28 mouse cellular contexts compared by ENCODE assay signal in genomic region chr8:26349231-26349630, GRCm38 (mm10).
DNase-seq lines count a peak whose midpoint lies in the region; ATAC-seq and TF ChIP-seq lines count a peak whose summit lies in the region.
"Had no signal": no experiment of that assay in that cellular context is flagged by ENCODE, and none has a peak within 500 bp of the region (broad histone marks: within the 10 kb centered on the region; RNA-seq: fewer than 3 reads in every experiment).

No protein-coding gene starts in this region.

- no peaks in the 10 kb centered on the region for H3K36me3 ChIP-seq in kidney, embryonic 14.5 days (ENCODE audit: control insufficient read depth, insufficient read depth, low read length)
- H3K36me3 ChIP-seq: embryonic facial prominence, embryonic 13.5 days; forebrain, embryonic 10.5 days; forebrain, embryonic 15.5 days; hindbrain, embryonic 10.5 days; hindbrain, embryonic 15.5 days; limb, embryonic 10.5 days; limb, embryonic 15.5 days; liver, embryonic 15.5 days; midbrain, embryonic 15.5 days had no signal

- H3K4me1 ChIP-seq in kidney, embryonic 14.5 days (ENCODE audit: control insufficient read depth, insufficient read depth, low read length), result peaks cover 20% of the 10 kb centered on the region
- H3K4me1 ChIP-seq: liver, embryonic 15.5 days had no signal

- H3K27ac ChIP-seq in kidney, embryonic 14.5 days (ENCODE audit: low read depth, low read length), result no peak overlapping the region
- H3K27ac ChIP-seq: embryonic facial prominence, embryonic 13.5 days; forebrain, embryonic 10.5 days; forebrain, embryonic 15.5 days; hindbrain, embryonic 10.5 days; hindbrain, embryonic 15.5 days; limb, embryonic 10.5 days; limb, embryonic 15.5 days; liver, embryonic 15.5 days; midbrain, embryonic 15.5 days had no signal

- TF ChIP-seq POLR2A in brain, embryonic 14.5 days (IDR thresholded peaks at IDR 0.05; ENCODE audit: borderline replicate concordance, extremely low read depth, insufficient read depth, insufficient read length, poor library complexity, severe bottlenecking), result no peak

- TF ChIP-seq CTCF in brain, embryonic 14.5 days (IDR thresholded peaks at IDR 0.05; ENCODE audit: borderline replicate concordance, extremely low read depth, insufficient read depth, insufficient read length), result no peak

- no peak overlapping the region for H3K4me3 ChIP-seq in kidney, embryonic 14.5 days (ENCODE audit: low read length)
- H3K4me3 ChIP-seq: embryonic facial prominence, embryonic 13.5 days; forebrain, embryonic 10.5 days; forebrain, embryonic 15.5 days; gastrocnemius, adult 2 months; hindbrain, embryonic 10.5 days; hindbrain, embryonic 15.5 days; limb, embryonic 10.5 days; limb, embryonic 15.5 days; liver, embryonic 15.5 days; midbrain, embryonic 15.5 days had no signal

- no peaks in the 10 kb centered on the region for H3K9me3 ChIP-seq in kidney, embryonic 14.5 days (ENCODE audit: control insufficient read depth, low read length)
- H3K9me3 ChIP-seq: embryonic facial prominence, embryonic 13.5 days; forebrain, embryonic 10.5 days; forebrain, embryonic 15.5 days; hindbrain, embryonic 10.5 days; hindbrain, embryonic 15.5 days; limb, embryonic 10.5 days; limb, embryonic 15.5 days; liver, embryonic 15.5 days; midbrain, embryonic 15.5 days had no signal

- no peaks in the 10 kb centered on the region for H3K27me3 ChIP-seq in kidney, embryonic 14.5 days (ENCODE audit: control insufficient read depth, insufficient read depth, low read length)
- H3K27me3 ChIP-seq: embryonic facial prominence, embryonic 13.5 days; forebrain, embryonic 15.5 days; liver, embryonic 15.5 days; midbrain, embryonic 15.5 days had no signal

- 84% methylated on average over 7 of the region's 7 CpGs for WGBS in kidney, embryonic 14.5 days

- H3K9ac ChIP-seq in kidney, embryonic 14.5 days (ENCODE audit: low read depth, low read length), result no peak overlapping the region
- H3K9ac ChIP-seq: embryonic facial prominence, embryonic 13.5 days; forebrain, embryonic 15.5 days; hindbrain, embryonic 15.5 days; limb, embryonic 15.5 days; liver, embryonic 15.5 days; lung, embryonic 14.5 days; midbrain, embryonic 15.5 days had no signal

- no peak for ATAC-seq in kidney, embryonic 14.5 days (ENCODE audit: low FRiP score, low TSS enrichment)
- ATAC-seq: activated CD4-positive, CD25-positive, alpha-beta regulatory T cell, adult 4 months; forebrain, embryonic 15.5 days; midbrain, embryonic 15.5 days had no signal

- H3K4me2 ChIP-seq in kidney, embryonic 14.5 days (replicated peaks; ENCODE audit: low read depth, low read length), result no peak overlapping the region
- H3K4me2 ChIP-seq: embryonic facial prominence, embryonic 13.5 days; forebrain, embryonic 15.5 days; hindbrain, embryonic 15.5 days; limb, embryonic 15.5 days; liver, embryonic 15.5 days; lung, embryonic 14.5 days; midbrain, embryonic 15.5 days had no signal

- peak; percentile 81 for DNase-seq in brain, adult 2 months (ENCODE audit: low read depth, low spot score)
- DNase-seq in brain, embryonic 14.5 days (ENCODE audit: low read depth), result peak; percentile 30
- peak; percentile 20 for DNase-seq in cerebellum, adult 8-10 months
- DNase-seq in cerebellum, postnatal 25 days, result peak; percentile 69 to 70
- no peak for DNase-seq in layer of hippocampus, postnatal 36 days
- DNase-seq: adrenal gland, adult 2 months; adrenal gland, postnatal 36 days; B cell, adult 2 months; gastrocnemius, adult 2 months; heart, postnatal 14 days; kidney, adult 18-20 months; kidney, postnatal 10 days; lung, embryonic 14.5 days; lung, postnatal 14 days; right cerebral cortex, postnatal 25 days; thymus, adult 18-20 months; thymus, postnatal 36 days had no signal

Comparison
In these comparisons a context has a peak if more than half of its experiments do, and no peak if none do; other contexts are left out.
1. DNase-seq: peak in brain, adult 2 months (single experiment), brain, embryonic 14.5 days (single experiment), cerebellum, adult 8-10 months (single experiment) and cerebellum, postnatal 25 days (2 of 2); none in layer of hippocampus, postnatal 36 days (0 of 2).